Mouse (Mus musculus) heart, embryonic 11.5 days (tissue): ENCODE data around the gene Palm3. TPM values are rescaled to one million over a fixed set of nuclear protein-coding genes. Genes with fewer than 3 reads are reported as not detected.

ENCODE experiments used
- ATAC-seq: fragments of 200-750 bp; cut with Nextera tagmentation; replicated peaks from 2 replicates; pipeline ENCODE4 v1.8.0; 2017; ENCODE audit warnings: moderate library complexity; ENCODE audit not compliant: insufficient number of reproducible peaks, low FRiP score, low TSS enrichment
- H3K27ac ChIP-seq: fragments of 300-500 bp; sonication (generic); 2 replicates; pipeline ENCODE4 v1.5.1; 2014; ENCODE audit warnings: mild to moderate bottlenecking, low read depth, low read length
- H3K27me3 ChIP-seq: fragments of 300-500 bp; sonication (generic); 2 replicates; pipeline ENCODE4 v1.6.1; 2014; ENCODE audit warnings: mild to moderate bottlenecking, low read length, mixed read lengths; ENCODE audit not compliant: control insufficient read depth, insufficient read depth
- H3K36me3 ChIP-seq: fragments of 300-500 bp; sonication (generic); 2 replicates; pipeline ENCODE4 v1.6.1; 2014; ENCODE audit warnings: mild to moderate bottlenecking, low read length, moderate library complexity, mixed read lengths; ENCODE audit not compliant: control insufficient read depth, insufficient read depth
- H3K4me1 ChIP-seq: fragments of 300-500 bp; sonication (generic); 2 replicates; pipeline ENCODE4 v1.6.1; 2014; ENCODE audit warnings: low read length; ENCODE audit not compliant: control insufficient read depth, insufficient read depth
- H3K4me2 ChIP-seq: fragments of 300-500 bp; sonication (generic); 2 replicates; pipeline ENCODE4 v1.6.1; 2014; ENCODE audit warnings: mild to moderate bottlenecking, moderate library complexity
- H3K4me3 ChIP-seq: fragments of 300-500 bp; sonication (generic); 2 replicates; pipeline ENCODE4 v1.5.1; 2014; ENCODE audit warnings: low read depth, low read length
- H3K9ac ChIP-seq: fragments of 300-500 bp; sonication (generic); 2 replicates; pipeline ENCODE4 v1.6.1; 2014; ENCODE audit warnings: mild to moderate bottlenecking, low read depth, low read length, moderate library complexity
- H3K9me3 ChIP-seq: fragments of 300-500 bp; sonication (generic); replicated peaks from 2 replicates; pipeline ENCODE4 v1.6.1; 2016; ENCODE audit warnings: low read length; ENCODE audit not compliant: control insufficient read depth
- WGBS: fragments of 180-500 bp; shearing (Covaris S2); extraction: QIAGEN DNeasy Blood & Tissue Kit; methylation state at CpG from one replicate; pipeline ENCODE4 v1.1.7; 2014; ENCODE audit not compliant: insufficient replicate concordance; 5-methylcytosine and 5-hydroxymethylcytosine counted together
- polyA plus RNA-seq: library from polyadenylated mRNA; unstranded; fragments of >200 nt; fragmentation: Nextera tagmentation; extraction: Ambion mirVana; gene quantifications from 2 replicates; pipeline ENCODE4 v1.2.1, GENCODE M21; 2014

Gene Palm3
- polyA plus RNA-seq, 1 experiment from 2014 or later, result 0.57 TPM

- Histone ChIP-seq H3K36me3 (no peaks in the 10 kb centered on the region), H3K4me2 (peak overlapping the region; percentile 97), H3K4me3 (peak overlapping the region; percentile 53), H3K9ac (peak overlapping the region; percentile 59), H3K9me3 (no peaks in the 10 kb centered on the region), H3K27me3 (peaks cover 40% of the 10 kb centered on the region), H3K4me1 (peaks cover 19% of the 10 kb centered on the region), H3K27ac (no peak overlapping the region)
- WGBS, result 2% methylated on average over 78 of the region's 83 CpGs
- no peak for ATAC-seq
Observed at GRCm38 (mm10) chr8:84010625-84011611, 10.4 kb upstream of the Palm3 start.

GRCm38 (mm10) chr8:84011705-84012498 lies 9.4 kb upstream of the Palm3 start, which contains the start of gene 2210011C24Rik:
2210011C24Rik (minus strand) TSS chr8:84012171.
- Histone ChIP-seq H3K4me2 (peak within 1 kb of the TSS; percentile 97), H3K4me1 (peaks cover 19% of the 10 kb centered on the region), H3K36me3 (no peaks in the 10 kb centered on the region), H3K4me3 (peak within 1 kb of the TSS; percentile 53), H3K9ac (peak within 1 kb of the TSS; percentile 59), H3K27ac (no peak within 1 kb of the TSS), H3K27me3 (peaks cover 40% of the 10 kb centered on the region), H3K9me3 (no peaks in the 10 kb centered on the region)
- 0 out of 2 replicates have a peak, but pooled peaks have one; percentile 11 for ATAC-seq
- WGBS, result 2% methylated on average over 45 of the region's 45 CpGs

GRCm38 (mm10) chr8:84012499-84013165 lies 8.6 kb upstream of the Palm3 start:
- ATAC-seq, result 0 out of 2 replicates have a peak, but pooled peaks have one; percentile 36
- peaks cover 19% of the 10 kb centered on the region for H3K4me1 ChIP-seq
- peak overlapping the region; percentile 53 for H3K4me3 ChIP-seq
- H3K36me3 ChIP-seq, result no peaks in the 10 kb centered on the region
- 11% methylated on average over 35 of the region's 35 CpGs for WGBS
- no peak overlapping the region for H3K9ac ChIP-seq
- no peak overlapping the region for H3K27ac ChIP-seq
- H3K4me2 ChIP-seq, result peak overlapping the region; percentile 97
- H3K9me3 ChIP-seq, result no peaks in the 10 kb centered on the region
- peaks cover 42% of the 10 kb centered on the region for H3K27me3 ChIP-seq

- no peak overlapping the region for H3K9ac ChIP-seq
- peaks cover 30% of the 10 kb centered on the region for H3K27me3 ChIP-seq
- H3K4me3 ChIP-seq, result no peak overlapping the region
- 91% methylated on average over 5 of the region's 5 CpGs for WGBS
- no peak overlapping the region for H3K27ac ChIP-seq
- H3K36me3 ChIP-seq, result no peaks in the 10 kb centered on the region
- peaks cover 15% of the 10 kb centered on the region for H3K4me1 ChIP-seq
- no peak for ATAC-seq
- H3K4me2 ChIP-seq, result no peak overlapping the region
- H3K9me3 ChIP-seq, result no peaks in the 10 kb centered on the region
Observed at GRCm38 (mm10) chr8:84015833-84016232, 5.4 kb upstream of the Palm3 start.

- Histone ChIP-seq H3K4me3 (no peak overlapping the region), H3K9me3 (no peaks in the 10 kb centered on the region), H3K4me1 (peaks cover 23% of the 10 kb centered on the region), H3K27me3 (peaks cover 10% of the 10 kb centered on the region; the same call in 1 of the 2 replicates), H3K27ac (no peak overlapping the region), H3K36me3 (no peaks in the 10 kb centered on the region), H3K4me2 (no peak overlapping the region), H3K9ac (no peak overlapping the region)
- no peak for ATAC-seq
- 80% methylated on average over 9 of the region's 9 CpGs for WGBS
Observed at GRCm38 (mm10) chr8:84019738-84020137, 1.5 kb upstream of the Palm3 start.

GRCm38 (mm10) chr8:84021569-84021968 lies 298 bp downstream of the Palm3 start:
- Histone ChIP-seq H3K36me3 (no peaks in the 10 kb centered on the region), H3K4me1 (peaks cover 28% of the 10 kb centered on the region), H3K4me2 (peak overlapping the region; percentile 44), H3K27ac (no peak overlapping the region), H3K27me3 (peaks cover 25% of the 10 kb centered on the region), H3K9me3 (no peaks in the 10 kb centered on the region), H3K9ac (no peak overlapping the region; the same call in 1 of the 2 replicates), H3K4me3 (no peak overlapping the region)
- WGBS, result 36% methylated on average over 12 of the region's 12 CpGs
- no peak for ATAC-seq

GRCm38 (mm10) chr8:84023085-84023484 lies 1.8 kb downstream of the Palm3 start:
- Histone ChIP-seq H3K27ac (peak overlapping the region; percentile 69), H3K4me2 (peak overlapping the region; percentile 37), H3K9ac (no peak overlapping the region), H3K4me1 (peaks cover 28% of the 10 kb centered on the region), H3K4me3 (no peak overlapping the region), H3K9me3 (no peaks in the 10 kb centered on the region), H3K36me3 (no peaks in the 10 kb centered on the region), H3K27me3 (peaks cover 35% of the 10 kb centered on the region)
- no peak for ATAC-seq
- WGBS, result 13% methylated on average over 5 of the region's 5 CpGs

- H3K27ac ChIP-seq, result peak overlapping the region; percentile 69
- no peaks in the 10 kb centered on the region for H3K9me3 ChIP-seq
- peak overlapping the region; percentile 37 for H3K4me2 ChIP-seq
- no peak overlapping the region for H3K9ac ChIP-seq
- H3K27me3 ChIP-seq, result peaks cover 40% of the 10 kb centered on the region
- no peak overlapping the region for H3K4me3 ChIP-seq
- ATAC-seq, result no peak
- WGBS, result 13% methylated on average over 1 of the region's 1 CpGs
- no peaks in the 10 kb centered on the region for H3K36me3 ChIP-seq
- H3K4me1 ChIP-seq, result peaks cover 28% of the 10 kb centered on the region
Observed at GRCm38 (mm10) chr8:84023631-84024030, 2.4 kb downstream of the Palm3 start.
